Mouse (Mus musculus) megakaryocyte-erythroid progenitor cell, adult 5-6 weeks (primary cell): ENCODE results near the gene Zpbp2. TPM values are rescaled to one million over a fixed set of nuclear protein-coding genes. Genes with fewer than 3 reads are reported as not detected.

Source experiments
- total RNA-seq, 2 experiments: library from RNA; stranded (forward) in 1 of 2; stranded (reverse) in 1 of 2; fragments of 200-1000, 215-1000 nt in 1 of 2; fragments of >200 nt in 1 of 2; fragmentation: Nextera tagmentation in 1 of 2; gene quantifications; 2 replicates each; pipeline ENCODE4 v1.2.3; 2014 to 2017

The Zpbp2 gene
- total RNA-seq, 2 experiments from 2014 or later: 0.99 to 5.0 TPM

Other genes with a start within 250 kb of the Zpbp2 start
- not detected in 2 replicates for gene Neurod2, start 221.4 kb upstream of the Zpbp2 start, total RNA-seq (2014; fragmentation: Nextera tagmentation)
- not detected in 2 replicates for gene Neurod2, start 221.4 kb upstream of the Zpbp2 start, total RNA-seq (2017)
- gene Ppp1r1b, start 202.7 kb upstream of the Zpbp2 start, total RNA-seq (2014; fragmentation: Nextera tagmentation): not detected in 2 replicates
- gene Ppp1r1b, start 202.7 kb upstream of the Zpbp2 start, total RNA-seq (2017): not detected in 2 replicates
- gene Stard3, start 192.7 kb upstream of the Zpbp2 start, total RNA-seq (2014; fragmentation: Nextera tagmentation): 11.9 and 28.5 TPM in 2 replicates
- gene Stard3, start 192.7 kb upstream of the Zpbp2 start, total RNA-seq (2017): 10.6 and 18.2 TPM in 2 replicates
- gene Tcap, start 167.3 kb upstream of the Zpbp2 start, total RNA-seq (2014; fragmentation: Nextera tagmentation): not detected in 2 replicates
- gene Tcap, start 167.3 kb upstream of the Zpbp2 start, total RNA-seq (2017): not detected in 2 replicates
- gene Pnmt, start 164.6 kb upstream of the Zpbp2 start, total RNA-seq (2014; fragmentation: Nextera tagmentation): not detected in 2 replicates
- not detected in 2 replicates for gene Pnmt, start 164.6 kb upstream of the Zpbp2 start, total RNA-seq (2017)
- 6.4 and 10.6 TPM in 2 replicates for gene Pgap3, start 150.6 kb upstream of the Zpbp2 start, total RNA-seq (2014; fragmentation: Nextera tagmentation)
- 1.6 and 5.4 TPM in 2 replicates for gene Pgap3, start 150.6 kb upstream of the Zpbp2 start, total RNA-seq (2017)
- not detected in 2 replicates for gene Erbb2, start 138.6 kb upstream of the Zpbp2 start, total RNA-seq (2014; fragmentation: Nextera tagmentation)
- not detected in 2 replicates for gene Erbb2, start 138.6 kb upstream of the Zpbp2 start, total RNA-seq (2017)
- 75.6 and 75.9 TPM in 2 replicates for gene Mien1, start 112.1 kb upstream of the Zpbp2 start, total RNA-seq (2014; fragmentation: Nextera tagmentation)
- 15.7 and 32.3 TPM in 2 replicates for gene Mien1, start 112.1 kb upstream of the Zpbp2 start, total RNA-seq (2017)
- gene Grb7, start 104.7 kb upstream of the Zpbp2 start, total RNA-seq (2014; fragmentation: Nextera tagmentation): 0.82 and 1.7 TPM in 2 replicates
- gene Grb7, start 104.7 kb upstream of the Zpbp2 start, total RNA-seq (2017): not detected in 2 replicates
- gene Ikzf3, start 5.1 kb upstream of the Zpbp2 start, total RNA-seq (2014; fragmentation: Nextera tagmentation): 3.1 and 12.1 TPM in 2 replicates
- 0.46 and 1.9 TPM in 2 replicates for gene Ikzf3, start 5.1 kb upstream of the Zpbp2 start, total RNA-seq (2017)
- 28.3 and 38.6 TPM in 2 replicates for gene Ormdl3, start 36.3 kb downstream of the Zpbp2 start, total RNA-seq (2014; fragmentation: Nextera tagmentation)
- 20.7 and 21.7 TPM in 2 replicates for gene Ormdl3, start 36.3 kb downstream of the Zpbp2 start, total RNA-seq (2017)
- gene Lrrc3c, start 47.2 kb downstream of the Zpbp2 start, total RNA-seq (2014; fragmentation: Nextera tagmentation): not detected in 2 replicates
- gene Lrrc3c, start 47.2 kb downstream of the Zpbp2 start, total RNA-seq (2017): not detected in 2 replicates
- gene Gm12355, start 74.6 kb downstream of the Zpbp2 start, total RNA-seq (2014; fragmentation: Nextera tagmentation): 1.1 TPM in 1 of 2 replicates, not detected in the other
- gene Gm12355, start 74.6 kb downstream of the Zpbp2 start, total RNA-seq (2017): 1.4 and 3.9 TPM in 2 replicates
- gene Gsdma3, start 75.3 kb downstream of the Zpbp2 start, total RNA-seq (2014; fragmentation: Nextera tagmentation): not detected in 2 replicates
- not detected in 2 replicates for gene Gsdma3, start 75.3 kb downstream of the Zpbp2 start, total RNA-seq (2017)
- not detected in 2 replicates for gene Gsdma2, start 95.7 kb downstream of the Zpbp2 start, total RNA-seq (2014; fragmentation: Nextera tagmentation)
- gene Gsdma2, start 95.7 kb downstream of the Zpbp2 start, total RNA-seq (2017): not detected in 2 replicates
- not detected in 2 replicates for gene Gsdma, start 113.3 kb downstream of the Zpbp2 start, total RNA-seq (2014; fragmentation: Nextera tagmentation)
- 0.42 and 0.57 TPM in 2 replicates for gene Gsdma, start 113.3 kb downstream of the Zpbp2 start, total RNA-seq (2017)
- gene Psmd3, start 131.5 kb downstream of the Zpbp2 start, total RNA-seq (2014; fragmentation: Nextera tagmentation): 117 and 124 TPM in 2 replicates
- 84.5 and 117 TPM in 2 replicates for gene Psmd3, start 131.5 kb downstream of the Zpbp2 start, total RNA-seq (2017)
- not detected in 2 replicates for gene Csf3, start 150.2 kb downstream of the Zpbp2 start, total RNA-seq (2014; fragmentation: Nextera tagmentation)
- not detected in 2 replicates for gene Csf3, start 150.2 kb downstream of the Zpbp2 start, total RNA-seq (2017)
- 62.2 and 78.6 TPM in 2 replicates for gene Med24, start 178.3 kb downstream of the Zpbp2 start, total RNA-seq (2014; fragmentation: Nextera tagmentation)
- gene Med24, start 178.3 kb downstream of the Zpbp2 start, total RNA-seq (2017): 30.1 and 42.7 TPM in 2 replicates
- gene Thra, start 189.5 kb downstream of the Zpbp2 start, total RNA-seq (2014; fragmentation: Nextera tagmentation): 47.5 and 51.0 TPM in 2 replicates
- 20.4 and 23.3 TPM in 2 replicates for gene Thra, start 189.5 kb downstream of the Zpbp2 start, total RNA-seq (2017)
- 4.1 and 8.0 TPM in 2 replicates for gene Nr1d1, start 224.2 kb downstream of the Zpbp2 start, total RNA-seq (2014; fragmentation: Nextera tagmentation)
- gene Nr1d1, start 224.2 kb downstream of the Zpbp2 start, total RNA-seq (2017): 0.34 and 1.3 TPM in 2 replicates
- 58.6 and 74.8 TPM in 2 replicates for gene Msl1, start 244.4 kb downstream of the Zpbp2 start, total RNA-seq (2014; fragmentation: Nextera tagmentation)
- 57.8 and 68.3 TPM in 2 replicates for gene Msl1, start 244.4 kb downstream of the Zpbp2 start, total RNA-seq (2017)